Mouse (Mus musculus): ENCODE measurements around the gene H2-DMb1. TPM values are rescaled to one million over a fixed set of nuclear protein-coding genes. Genes with fewer than 3 reads are reported as not detected.

Gene H2-DMb1
- total and polyA plus RNA-seq, 3 experiments = 60.7 to 147 (median 102) TPM

DNA sequence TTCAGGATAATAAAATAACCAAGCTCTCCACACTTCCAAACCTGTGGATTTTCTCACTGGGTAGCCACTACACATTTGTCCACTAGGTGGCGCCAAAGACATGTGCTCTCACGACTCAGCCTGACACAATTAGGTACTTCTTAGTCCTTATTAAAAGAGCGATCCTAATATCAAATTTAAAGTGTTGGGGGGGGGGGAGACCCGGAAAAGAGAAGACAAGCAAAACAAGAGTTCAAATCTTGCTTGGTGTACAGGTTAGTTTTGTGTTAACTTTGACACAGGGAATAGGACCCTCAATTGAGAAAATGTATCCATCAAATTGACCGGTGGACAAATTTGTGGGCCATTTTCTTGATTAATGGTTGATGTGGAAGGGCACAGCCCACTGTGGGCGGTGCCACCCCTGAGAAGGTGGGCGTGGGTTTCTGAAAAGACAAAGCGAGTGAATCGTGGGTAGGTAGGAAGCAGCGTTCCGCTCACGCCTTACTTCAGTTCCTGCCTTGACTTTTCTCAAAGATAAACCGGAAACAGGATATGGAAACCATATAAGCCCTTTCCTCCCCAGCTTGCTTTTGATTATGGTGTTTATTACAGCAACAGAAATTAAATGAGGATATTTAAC lies 18.1 kb downstream of the H2-DMb1 start (continued):
- 0 out of 2 replicates have a peak, but pooled peaks have one; percentile 46 for TF ChIP-seq BHLHE40 (IDR thresholded peaks at IDR 0.05; ENCODE audit: low read depth, low read length)
- peak; percentile 66 for TF ChIP-seq POLR2A (IDR thresholded peaks at IDR 0.05; ENCODE audit: low read depth, low read length)
- no peak for TF ChIP-seq NRF1 (IDR thresholded peaks at IDR 0.05; ENCODE audit: low read depth, low read length)
- peak; percentile 80 for TF ChIP-seq ELF1 (IDR thresholded peaks at IDR 0.05; ENCODE audit: low read depth, low read length)
- TF ChIP-seq CTCF (conservative IDR thresholded peaks at IDR 0.05 in 1 of 2, IDR thresholded peaks at IDR 0.05 in 1 of 2; ENCODE audit: low read depth in 2 of 2, low read length in 2 of 2) = peak; percentile 49 to 89; a peak in 3 of 4 replicates
- no peak for TF ChIP-seq CHD1 (IDR thresholded peaks at IDR 0.05; ENCODE audit: low read depth, low read length)
- TF ChIP-seq ZMIZ1 (IDR thresholded peaks at IDR 0.05; ENCODE audit: low read depth, low read length) = no peak
- peak; percentile 85 for TF ChIP-seq SMC3 (IDR thresholded peaks at IDR 0.05; ENCODE audit: low read depth, low read length)

- dilution Hi-C loops (cut with MboI; ENCODE audit: extremely low pct_ligation_motif_present, extremely low pct_unique_long_range_greater_than_20kb, low sequenced_read_pairs) = no loop called here
- in situ Hi-C loops (cut with MboI; ENCODE audit: low pct_ligation_motif_present, low pct_unique_long_range_greater_than_20kb, low sequenced_read_pairs) = no loop called here
- no peak for DNase-seq (ENCODE audit: extremely low read depth)
These were observed 19.7 kb downstream of the H2-DMb1 start for GRCm38 (mm10) chr17:34172528-34172927.

GRCm38 (mm10) chr17:34174075-34174474 lies 21.2 kb downstream of the H2-DMb1 start:
- peaks cover 8 to 22% of the 10 kb centered on the region in 2 experiments for H3K4me1 ChIP-seq (ENCODE audit: control insufficient read depth in 1 of 2, insufficient read depth in 2 of 2)
- dilution Hi-C loops (cut with MboI; ENCODE audit: extremely low pct_ligation_motif_present, extremely low pct_unique_long_range_greater_than_20kb, low sequenced_read_pairs) = no loop called here
- TF ChIP-seq CHD1 (IDR thresholded peaks at IDR 0.05; ENCODE audit: low read depth, low read length) (no peak), EP300 (IDR thresholded peaks at IDR 0.05; ENCODE audit: low read length) (peak; percentile 33; the same call in 1 of the 2 replicates), ZKSCAN1 (IDR thresholded peaks at IDR 0.05; ENCODE audit: borderline replicate concordance, low read depth, low read length) (no peak), PAX5 (IDR thresholded peaks at IDR 0.05; ENCODE audit: low read length) (no peak), ZNF384 (IDR thresholded peaks at IDR 0.05; ENCODE audit: low read depth, low read length) (no peak), MAFK (IDR thresholded peaks at IDR 0.05; ENCODE audit: insufficient replicate concordance, low read length) (no peak), RAD21 (IDR thresholded peaks at IDR 0.05; ENCODE audit: low read depth, low read length) (no peak), MYC (IDR thresholded peaks at IDR 0.05; ENCODE audit: low read depth, low read length) (peak; percentile 19; the same call in 1 of the 2 replicates), SIN3A (IDR thresholded peaks at IDR 0.05; ENCODE audit: low read length) (peak; percentile 57; the same call in 1 of the 2 replicates), E2F4 (IDR thresholded peaks at IDR 0.05; ENCODE audit: insufficient replicate concordance, low read depth, low read length) (no peak), ETS1 (conservative IDR thresholded peaks at IDR 0.05; ENCODE audit: low read depth, low read length) (no peak; the same call in 1 of the 2 replicates), GABPA (IDR thresholded peaks at IDR 0.05; ENCODE audit: insufficient replicate concordance, low read depth, low read length) (no peak), CHD2 (IDR thresholded peaks at IDR 0.05; ENCODE audit: low read length) (peak; percentile 76; the same call in 1 of the 2 replicates), BHLHE40 (IDR thresholded peaks at IDR 0.05; ENCODE audit: low read depth, low read length) (0 out of 2 replicates have a peak, but pooled peaks have one; percentile 55), UBTF (IDR thresholded peaks at IDR 0.05; ENCODE audit: low read depth, low read length) (no peak), HCFC1 (IDR thresholded peaks at IDR 0.05; ENCODE audit: low read depth, low read length) (0 out of 2 replicates have a peak, but pooled peaks have one; percentile 13), KAT2A (IDR thresholded peaks at IDR 0.05; ENCODE audit: insufficient replicate concordance, low read length) (no peak), POLR2A (IDR thresholded peaks at IDR 0.05; ENCODE audit: low read depth, low read length) (0 out of 2 replicates have a peak, but pooled peaks have one; percentile 30), ELF1 (IDR thresholded peaks at IDR 0.05; ENCODE audit: low read depth, low read length) (no peak), IRF4 (IDR thresholded peaks at IDR 0.05; ENCODE audit: low read depth, low read length) (peak; percentile 33; the same call in 1 of the 2 replicates), USF2 (conservative IDR thresholded peaks at IDR 0.05; ENCODE audit: low read depth, low read length) (no peak), SMC3 (IDR thresholded peaks at IDR 0.05; ENCODE audit: low read depth, low read length) (no peak), MXI1 (IDR thresholded peaks at IDR 0.05; ENCODE audit: low read depth, low read length) (peak; percentile 38; the same call in 1 of the 2 replicates)

More at GRCm38 (mm10) chr17:34172528-34172927, 19.7 kb downstream of the H2-DMb1 start:
- no peaks in the 10 kb centered on the region for H3K79me2 ChIP-seq (replicated peaks; ENCODE audit: control insufficient read depth, extremely low read depth, insufficient read depth, poor library complexity, severe bottlenecking)
- TF ChIP-seq BHLHE40 (IDR thresholded peaks at IDR 0.05; ENCODE audit: low read depth, low read length) = no peak
- peak in 1 of 2 experiments; percentile 53; a peak in 2 of 4 replicates for TF ChIP-seq CTCF (conservative IDR thresholded peaks at IDR 0.05 in 1 of 2, IDR thresholded peaks at IDR 0.05 in 1 of 2; ENCODE audit: low read depth in 2 of 2, low read length in 2 of 2)
- no peak for TF ChIP-seq CHD1 (IDR thresholded peaks at IDR 0.05; ENCODE audit: low read depth, low read length)
- peak; percentile 29 for TF ChIP-seq RAD21 (IDR thresholded peaks at IDR 0.05; ENCODE audit: low read depth, low read length)
- peak; percentile 26 for TF ChIP-seq SMC3 (IDR thresholded peaks at IDR 0.05; ENCODE audit: low read depth, low read length)
- no peak for TF ChIP-seq ZMIZ1 (IDR thresholded peaks at IDR 0.05; ENCODE audit: low read depth, low read length)
- no peak overlapping the region for H3K4me3 ChIP-seq (replicated peaks in 1 of 3; ENCODE audit: low read depth in 2 of 3, low read length in 2 of 3, poor library complexity in 1 of 3)
- peaks cover 12% of the 10 kb centered on the region for H3K9me3 ChIP-seq (replicated peaks; ENCODE audit: low read length)
- no peak overlapping the region for H3K4me2 ChIP-seq (ENCODE audit: insufficient read depth, low read depth, poor library complexity, severe bottlenecking)
- H3K4me1 ChIP-seq (ENCODE audit: control insufficient read depth in 1 of 2, insufficient read depth in 2 of 2) = peaks cover 6 to 19% of the 10 kb centered on the region in 2 experiments
- no peak overlapping the region for H3K9ac ChIP-seq (ENCODE audit: insufficient read depth, low read depth)
- no peaks in the 10 kb centered on the region for H3K27me3 ChIP-seq (replicated peaks)
- H3K27ac ChIP-seq (ENCODE audit: insufficient read depth, low read depth) = no peak overlapping the region
- no peaks in the 10 kb centered on the region for H3K36me3 ChIP-seq (replicated peaks in 1 of 2; ENCODE audit: control insufficient read depth in 1 of 2, insufficient read depth in 1 of 2, low read length in 1 of 2)

More at GRCm38 (mm10) chr17:34174075-34174474, 21.2 kb downstream of the H2-DMb1 start:
- in situ Hi-C loops (cut with MboI; ENCODE audit: low pct_ligation_motif_present, low pct_unique_long_range_greater_than_20kb, low sequenced_read_pairs) = no loop called here
- no peaks in the 10 kb centered on the region for H3K79me2 ChIP-seq (replicated peaks; ENCODE audit: control insufficient read depth, extremely low read depth, insufficient read depth, poor library complexity, severe bottlenecking)
- DNase-seq (ENCODE audit: extremely low read depth) = peak; percentile 52
- peaks cover 12% of the 10 kb centered on the region for H3K9me3 ChIP-seq (replicated peaks; ENCODE audit: low read length)
- no peaks in the 10 kb centered on the region for H3K36me3 ChIP-seq (replicated peaks in 1 of 2; ENCODE audit: control insufficient read depth in 1 of 2, insufficient read depth in 1 of 2, low read length in 1 of 2)
- peak overlapping the region; percentile 38; the same call in 1 of the 2 replicates for H3K9ac ChIP-seq (ENCODE audit: insufficient read depth, low read depth)
- H3K27me3 ChIP-seq (replicated peaks) = no peaks in the 10 kb centered on the region
- peak overlapping the region; percentile 88 for H3K4me2 ChIP-seq (ENCODE audit: insufficient read depth, low read depth, poor library complexity, severe bottlenecking)
- peak overlapping the region; percentile 63; the same call in 1 of the 2 replicates for H3K27ac ChIP-seq (ENCODE audit: insufficient read depth, low read depth)
- no peak overlapping the region for H3K4me3 ChIP-seq (replicated peaks in 1 of 3; ENCODE audit: low read depth in 2 of 3, low read length in 2 of 3, poor library complexity in 1 of 3)
